24 mouse cellular contexts compared by ENCODE assay signal in genomic region chr5:98221956-98222355, GRCm38 (mm10). TPM values are rescaled to one million over a fixed set of nuclear protein-coding genes. Genes with fewer than 3 reads are reported as not detected.
DNase-seq lines count a peak whose midpoint lies in the region; ATAC-seq and TF ChIP-seq lines count a peak whose summit lies in the region.
"Had no signal": no experiment of that assay in that cellular context is flagged by ENCODE, and none has a peak within 500 bp of the region (broad histone marks: within the 10 kb centered on the region; RNA-seq: fewer than 3 reads in every experiment).

No protein-coding gene starts in this region.

- 70% methylated on average over 4 of the region's 4 CpGs for WGBS in hindbrain, postnatal 0 days
- 86% methylated on average over 4 of the region's 4 CpGs for WGBS in hindbrain, embryonic 12.5 days
- WGBS in midbrain, postnatal 0 days: 42% methylated on average over 4 of the region's 4 CpGs
- 58% methylated on average over 4 of the region's 4 CpGs for WGBS in midbrain, embryonic 13.5 days

- H3K4me3 ChIP-seq in hindbrain, postnatal 0 days (ENCODE audit: low read length): no peak overlapping the region
- no peak overlapping the region for H3K4me3 ChIP-seq in hindbrain, embryonic 12.5 days
- no peak overlapping the region for H3K4me3 ChIP-seq in midbrain, postnatal 0 days (ENCODE audit: low read depth, low read length)
- no peak overlapping the region for H3K4me3 ChIP-seq in midbrain, embryonic 13.5 days (replicated peaks)
- H3K4me3 ChIP-seq: embryonic facial prominence, embryonic 15.5 days; erythroblast, embryonic 14.5 days; forebrain, embryonic 10.5 days; heart, adult 2 months; heart, embryonic 15.5 days had no signal

- H3K4me2 ChIP-seq in hindbrain, postnatal 0 days (ENCODE audit: low read depth, low read length): no peak overlapping the region
- H3K4me2 ChIP-seq in hindbrain, embryonic 12.5 days (replicated peaks): no peak overlapping the region
- H3K4me2 ChIP-seq in midbrain, postnatal 0 days (ENCODE audit: low read depth, low read length, poor library complexity, severe bottlenecking): no peak overlapping the region
- no peak overlapping the region for H3K4me2 ChIP-seq in midbrain, embryonic 13.5 days (replicated peaks)
- H3K4me2 ChIP-seq: embryonic facial prominence, embryonic 15.5 days; heart, embryonic 11.5 days; heart, embryonic 15.5 days; hindbrain, embryonic 14.5 days had no signal

- TF ChIP-seq CTCF in hindbrain, postnatal 0 days (IDR thresholded peaks at IDR 0.05; ENCODE audit: low read depth): no peak
- no peak for TF ChIP-seq CTCF in midbrain, postnatal 0 days (IDR thresholded peaks at IDR 0.05)

- H3K9ac ChIP-seq in hindbrain, postnatal 0 days (replicated peaks; ENCODE audit: low read length): no peak overlapping the region
- no peak overlapping the region for H3K9ac ChIP-seq in hindbrain, embryonic 12.5 days
- no peak overlapping the region for H3K9ac ChIP-seq in midbrain, postnatal 0 days (replicated peaks; ENCODE audit: low read length, poor library complexity, severe bottlenecking)
- H3K9ac ChIP-seq in midbrain, embryonic 13.5 days (replicated peaks): no peak overlapping the region
- H3K9ac ChIP-seq: embryonic facial prominence, embryonic 15.5 days; heart, embryonic 15.5 days; hindbrain, embryonic 14.5 days had no signal

- no peaks in the 10 kb centered on the region for H3K27me3 ChIP-seq in hindbrain, postnatal 0 days (ENCODE audit: insufficient read depth, low read length)
- no peaks in the 10 kb centered on the region for H3K27me3 ChIP-seq in hindbrain, embryonic 12.5 days
- H3K27me3 ChIP-seq in midbrain, postnatal 0 days (ENCODE audit: insufficient read depth, low read length): no peaks in the 10 kb centered on the region
- no peaks in the 10 kb centered on the region for H3K27me3 ChIP-seq in midbrain, embryonic 13.5 days
- H3K27me3 ChIP-seq: CH12.LX; embryonic facial prominence, embryonic 15.5 days; heart, embryonic 15.5 days; Patski had no signal

- H3K9me3 ChIP-seq in hindbrain, postnatal 0 days (ENCODE audit: low read length): no peaks in the 10 kb centered on the region
- no peaks in the 10 kb centered on the region for H3K9me3 ChIP-seq in hindbrain, embryonic 12.5 days (replicated peaks)
- H3K9me3 ChIP-seq in midbrain, postnatal 0 days (ENCODE audit: low read length): 0 out of 2 replicates have a peak, but pooled peaks cover 4% of the 10 kb centered on the region
- no peaks in the 10 kb centered on the region for H3K9me3 ChIP-seq in midbrain, embryonic 13.5 days
- H3K9me3 ChIP-seq: embryonic facial prominence, embryonic 15.5 days; heart, embryonic 15.5 days had no signal

- H3K36me3 ChIP-seq in hindbrain, postnatal 0 days (ENCODE audit: insufficient read depth, low read length): no peaks in the 10 kb centered on the region
- no peaks in the 10 kb centered on the region for H3K36me3 ChIP-seq in hindbrain, embryonic 12.5 days
- no peaks in the 10 kb centered on the region for H3K36me3 ChIP-seq in midbrain, postnatal 0 days (ENCODE audit: insufficient read depth, low read length)
- no peaks in the 10 kb centered on the region for H3K36me3 ChIP-seq in midbrain, embryonic 13.5 days
- H3K36me3 ChIP-seq: embryonic facial prominence, embryonic 15.5 days; forebrain, embryonic 10.5 days; heart, embryonic 15.5 days had no signal

- no peak for ATAC-seq in hindbrain, postnatal 0 days
- ATAC-seq in hindbrain, embryonic 12.5 days (ENCODE audit: low FRiP score): no peak
- no peak for ATAC-seq in midbrain, postnatal 0 days (ENCODE audit: low FRiP score)
- no peak for ATAC-seq in midbrain, embryonic 13.5 days
- ATAC-seq: activated CD4-positive, CD25-positive, alpha-beta regulatory T cell, adult 4 months; forebrain, embryonic 16.5 days; intestine, embryonic 16.5 days; Patski had no signal

- H3K27ac ChIP-seq in hindbrain, postnatal 0 days: no peak overlapping the region
- H3K27ac ChIP-seq in hindbrain, embryonic 12.5 days: no peak overlapping the region
- no peak overlapping the region for H3K27ac ChIP-seq in midbrain, postnatal 0 days (ENCODE audit: low read depth, low read length)
- H3K27ac ChIP-seq in midbrain, embryonic 13.5 days: no peak overlapping the region
- H3K27ac ChIP-seq: embryonic facial prominence, embryonic 15.5 days; forebrain, embryonic 10.5 days; heart, adult 2 months; heart, embryonic 15.5 days; hindbrain, embryonic 14.5 days had no signal

- DNase-seq in cerebellum, postnatal 25 days: peak; percentile 25 to 59
- DNase-seq in cerebellum, adult 9-11 months: no peak
- peak; percentile 56 for DNase-seq in hindbrain, postnatal 0 days (ENCODE audit: low spot score)
- peak; percentile 44 for DNase-seq in midbrain, postnatal 0 days (ENCODE audit: low spot score)
- DNase-seq: adrenal gland, postnatal 14 days; cerebellum, adult 8-10 months; gastrocnemius, postnatal 10 days; heart, adult 2 months; heart, postnatal 14 days had no signal

- H3K4me1 ChIP-seq in hindbrain, postnatal 0 days (ENCODE audit: insufficient read depth, low read length): no peaks in the 10 kb centered on the region
- H3K4me1 ChIP-seq in hindbrain, embryonic 12.5 days: no peaks in the 10 kb centered on the region
- no peaks in the 10 kb centered on the region for H3K4me1 ChIP-seq in midbrain, postnatal 0 days (ENCODE audit: insufficient read depth, low read length)
- 0 out of 2 replicates have a peak, but pooled peaks cover 4% of the 10 kb centered on the region for H3K4me1 ChIP-seq in midbrain, embryonic 13.5 days (replicated peaks)
- H3K4me1 ChIP-seq: embryonic facial prominence, embryonic 15.5 days; forebrain, embryonic 10.5 days had no signal

RNA-seq across cellular contexts. Expression of gene Fgf5, which starts 32.0 kb away (rescaled TPM):
- total RNA-seq in hindbrain, postnatal 0 days (2014; rRNA removed): 3.5 and 5.1 TPM in 2 replicates
- 6.4 and 6.8 TPM in 2 replicates for polyA plus RNA-seq in hindbrain, postnatal 0 days (2015; fragmentation: Nextera tagmentation; extraction: Ambion mirVana)
- 0.75 and 1.2 TPM in 2 replicates for polyA plus RNA-seq in hindbrain, embryonic 12.5 days (2016; fragmentation: Nextera tagmentation; extraction: Ambion mirVana)
- total RNA-seq in midbrain, postnatal 0 days (2014; rRNA removed): 1.1 TPM in 2 replicates
- 0.32 and 0.88 TPM in 2 replicates for polyA plus RNA-seq in midbrain, postnatal 0 days (2015; fragmentation: Nextera tagmentation; extraction: Ambion mirVana)
- 0.99 and 1.3 TPM in 2 replicates for polyA plus RNA-seq in midbrain, embryonic 13.5 days (2015; fragmentation: Nextera tagmentation; extraction: Ambion mirVana)
- total RNA-seq: adrenal gland, adult 18-20 months; adrenal gland, postnatal 14 days; heart, adult 2 months; heart, postnatal 14 days; hematopoietic stem cell, adult 5-6 weeks had no signal
- polyA plus RNA-seq: activated CD4-positive, CD25-positive, alpha-beta regulatory T cell, adult 4 months; erythroblast, embryonic 14.5 days; forebrain, embryonic 10.5 days; heart, adult 2 months had no signal

RNA-seq across cellular contexts. Expression of gene Prdm8, which starts 55.0 kb away (rescaled TPM):
- total RNA-seq in hindbrain, postnatal 0 days (2014; rRNA removed): 38.0 and 38.6 TPM in 2 replicates
- 2.7 and 3.1 TPM in 2 replicates for polyA plus RNA-seq in hindbrain, postnatal 0 days (2015; fragmentation: Nextera tagmentation; extraction: Ambion mirVana)
- 2.8 and 3.2 TPM in 2 replicates for polyA plus RNA-seq in hindbrain, embryonic 12.5 days (2016; fragmentation: Nextera tagmentation; extraction: Ambion mirVana)
- 8.5 and 12.8 TPM in 2 replicates for total RNA-seq in midbrain, postnatal 0 days (2014; rRNA removed)
- polyA plus RNA-seq in midbrain, postnatal 0 days (2015; fragmentation: Nextera tagmentation; extraction: Ambion mirVana): 0.56 and 0.62 TPM in 2 replicates
- polyA plus RNA-seq in midbrain, embryonic 13.5 days (2015; fragmentation: Nextera tagmentation; extraction: Ambion mirVana): 2.0 and 2.5 TPM in 2 replicates
- polyA plus RNA-seq: activated CD4-positive, CD25-positive, alpha-beta regulatory T cell, adult 4 months; heart, embryonic 11.5 days; heart, embryonic 15.5 days had no signal
